Mouse (Mus musculus): ENCODE measurements around the gene Stk10.

Gene Stk10

GRCm38 (mm10) chr11:32550102-32550501, 17.0 kb downstream of the Stk10 start:
- DNase-seq (ENCODE audit: extremely low spot score): no peak

DNA sequence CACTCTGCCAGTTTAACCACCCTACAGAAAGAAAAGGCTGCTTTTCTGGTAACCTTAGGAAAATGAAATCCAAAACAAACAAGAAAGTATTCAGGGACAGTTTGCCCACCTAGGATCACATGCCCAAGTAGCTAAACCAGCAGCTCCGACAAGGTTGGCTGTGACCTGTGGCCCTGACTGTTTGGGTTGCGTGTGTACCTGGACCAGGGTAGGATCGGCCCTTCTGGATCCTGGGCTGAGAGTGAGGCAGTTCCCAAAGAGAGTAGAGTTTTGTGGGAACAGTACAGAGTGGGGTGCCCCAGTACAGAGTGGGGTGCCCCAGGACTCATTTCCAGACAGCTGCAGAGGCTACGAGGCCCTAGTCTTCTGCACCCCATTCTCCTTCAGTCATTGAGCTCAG, 18.0 kb downstream of the Stk10 start:
- DNase-seq (ENCODE audit: extremely low spot score): no peak

DNA sequence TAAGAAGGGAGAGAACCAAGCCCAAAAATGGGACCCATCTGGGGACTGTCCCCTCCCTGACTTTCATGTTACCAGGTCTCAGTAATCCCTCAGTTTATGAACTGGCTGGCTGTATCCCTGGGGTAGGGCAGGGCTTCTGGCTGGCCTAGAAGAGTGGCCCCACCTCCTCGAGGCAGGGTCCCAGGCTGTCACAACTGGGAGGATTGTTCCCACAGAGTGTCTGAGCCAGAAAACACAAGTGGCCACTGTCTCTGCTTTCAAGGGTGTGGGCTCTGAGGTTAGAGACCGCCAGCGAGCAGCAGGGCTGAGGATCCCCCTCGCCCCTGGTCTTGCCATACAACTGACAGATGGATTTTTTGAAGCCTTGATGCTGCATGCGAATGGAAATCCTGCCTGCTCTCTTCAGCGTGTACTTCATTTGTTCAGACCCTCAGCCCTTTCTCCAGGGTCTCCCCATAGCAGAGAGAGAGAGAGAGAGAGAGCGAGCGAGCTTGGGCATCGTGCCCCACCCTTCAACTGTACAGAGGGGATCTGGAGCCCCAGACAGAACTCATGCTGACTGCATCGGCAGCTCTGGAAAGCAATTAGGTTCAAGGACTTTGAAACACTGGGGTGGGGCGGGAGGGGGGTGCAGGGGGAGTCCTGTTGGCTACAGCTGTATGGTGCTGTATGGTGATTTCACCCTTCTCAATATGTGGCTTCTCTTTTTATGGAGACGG, 18.6 kb downstream of the Stk10 start:
- no peak for DNase-seq (ENCODE audit: extremely low spot score)

GRCm38 (mm10) chr11:32552401-32553090, 19.4 kb downstream of the Stk10 start:
- DNase-seq (ENCODE audit: extremely low spot score): no peak

- DNase-seq (ENCODE audit: extremely low spot score): no peak
Observed at GRCm38 (mm10) chr11:32553311-32554140, 20.4 kb downstream of the Stk10 start.

GRCm38 (mm10) chr11:32554141-32555091, 21.3 kb downstream of the Stk10 start:
- DNase-seq (ENCODE audit: extremely low spot score): no peak

GRCm38 (mm10) chr11:32555103-32555689, 22.1 kb downstream of the Stk10 start:
- no peak for DNase-seq (ENCODE audit: extremely low spot score)

DNA sequence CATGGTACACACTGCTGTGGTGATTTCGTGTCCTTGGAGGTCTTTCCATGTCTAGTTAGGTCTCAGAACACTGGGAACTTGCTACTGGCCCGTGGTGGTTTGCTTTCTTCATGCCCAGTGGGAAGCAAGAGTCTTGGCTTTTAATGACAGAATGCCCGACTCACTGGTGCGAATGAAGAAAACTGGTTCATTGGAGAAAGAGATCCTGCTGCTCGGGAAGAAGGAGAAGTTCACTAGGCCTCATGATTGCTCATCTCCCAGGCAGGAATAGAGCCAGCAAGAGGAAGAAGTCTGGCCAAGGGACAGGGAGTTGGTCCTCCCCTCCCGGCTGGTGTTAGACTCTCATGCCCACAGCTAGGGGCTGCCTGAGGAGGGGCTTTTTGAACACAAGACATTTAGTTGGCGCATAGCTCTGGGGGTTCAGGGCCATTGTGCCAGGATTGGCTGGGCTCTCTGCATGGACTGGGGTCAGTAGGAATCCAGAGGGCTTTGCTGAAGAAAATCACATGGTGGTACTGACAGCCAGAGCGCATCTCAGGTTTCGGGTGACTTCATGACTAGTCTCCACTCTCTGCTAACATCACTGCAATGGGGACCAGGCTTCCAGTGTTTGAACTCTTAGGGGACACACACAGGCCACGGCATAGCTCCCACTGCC, 23.4 kb downstream of the Stk10 start:
- no peak for DNase-seq (ENCODE audit: extremely low spot score)

DNA sequence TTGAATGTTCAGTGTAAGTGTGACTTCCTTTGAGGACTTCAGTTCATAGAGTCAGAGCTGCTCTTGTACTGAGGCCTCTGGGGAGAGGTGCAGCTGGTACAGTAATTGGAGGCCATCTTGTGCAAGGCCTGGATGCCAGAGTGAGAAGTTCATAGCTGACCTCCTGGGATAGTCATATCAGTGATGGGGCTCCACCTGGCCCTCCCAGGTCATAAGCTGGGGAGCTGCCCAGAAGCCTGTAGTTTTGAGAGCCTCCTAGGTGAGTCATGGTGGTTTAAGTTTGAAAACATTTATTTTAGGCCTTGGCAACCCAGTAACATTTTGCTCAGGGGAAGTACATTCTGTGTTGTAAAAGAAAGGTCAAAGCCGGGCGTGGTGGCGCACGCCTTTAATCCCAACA, 24.9 kb downstream of the Stk10 start:
- DNase-seq (ENCODE audit: extremely low spot score): no peak

GRCm38 (mm10) chr11:32558677-32559076, 25.6 kb downstream of the Stk10 start:
- DNase-seq (ENCODE audit: extremely low spot score): no peak

DNA sequence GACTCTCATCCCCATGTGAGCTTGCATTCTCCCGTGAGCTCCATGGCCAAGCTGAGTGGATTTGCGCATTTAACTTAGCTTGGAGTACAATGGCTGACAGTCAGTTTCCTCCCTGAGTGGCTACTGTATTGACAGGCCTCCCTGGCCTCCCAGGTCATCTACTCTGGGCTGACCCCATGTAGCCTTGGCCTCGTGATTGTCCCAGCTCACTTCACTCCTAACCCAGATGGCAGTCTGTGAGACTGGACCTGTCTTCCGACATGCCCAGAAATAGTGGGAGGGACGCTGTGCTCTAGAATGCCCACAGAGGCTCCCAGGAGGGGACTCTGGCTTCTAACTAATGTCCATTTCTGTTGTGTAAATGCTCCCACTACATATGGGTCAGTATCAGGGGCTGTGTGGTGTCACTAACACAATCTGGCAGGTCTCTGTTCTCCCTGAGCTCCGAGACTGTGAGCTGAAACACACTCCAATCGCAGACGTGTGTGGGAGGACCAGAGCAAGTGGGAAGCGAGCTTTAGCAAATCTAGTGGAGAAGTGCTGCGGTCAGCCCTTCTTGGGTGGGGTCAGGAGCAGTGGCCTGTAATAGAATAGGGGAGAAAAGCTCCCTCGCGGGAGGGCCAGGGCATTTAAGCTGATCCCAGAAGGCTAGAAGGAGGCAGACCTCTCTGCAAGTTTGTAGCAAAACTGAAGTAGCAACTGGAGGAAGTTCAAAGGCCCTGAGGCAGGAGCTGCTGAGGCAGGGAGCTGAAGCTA, 27.1 kb downstream of the Stk10 start:
- no peak for DNase-seq (ENCODE audit: extremely low spot score)

DNA sequence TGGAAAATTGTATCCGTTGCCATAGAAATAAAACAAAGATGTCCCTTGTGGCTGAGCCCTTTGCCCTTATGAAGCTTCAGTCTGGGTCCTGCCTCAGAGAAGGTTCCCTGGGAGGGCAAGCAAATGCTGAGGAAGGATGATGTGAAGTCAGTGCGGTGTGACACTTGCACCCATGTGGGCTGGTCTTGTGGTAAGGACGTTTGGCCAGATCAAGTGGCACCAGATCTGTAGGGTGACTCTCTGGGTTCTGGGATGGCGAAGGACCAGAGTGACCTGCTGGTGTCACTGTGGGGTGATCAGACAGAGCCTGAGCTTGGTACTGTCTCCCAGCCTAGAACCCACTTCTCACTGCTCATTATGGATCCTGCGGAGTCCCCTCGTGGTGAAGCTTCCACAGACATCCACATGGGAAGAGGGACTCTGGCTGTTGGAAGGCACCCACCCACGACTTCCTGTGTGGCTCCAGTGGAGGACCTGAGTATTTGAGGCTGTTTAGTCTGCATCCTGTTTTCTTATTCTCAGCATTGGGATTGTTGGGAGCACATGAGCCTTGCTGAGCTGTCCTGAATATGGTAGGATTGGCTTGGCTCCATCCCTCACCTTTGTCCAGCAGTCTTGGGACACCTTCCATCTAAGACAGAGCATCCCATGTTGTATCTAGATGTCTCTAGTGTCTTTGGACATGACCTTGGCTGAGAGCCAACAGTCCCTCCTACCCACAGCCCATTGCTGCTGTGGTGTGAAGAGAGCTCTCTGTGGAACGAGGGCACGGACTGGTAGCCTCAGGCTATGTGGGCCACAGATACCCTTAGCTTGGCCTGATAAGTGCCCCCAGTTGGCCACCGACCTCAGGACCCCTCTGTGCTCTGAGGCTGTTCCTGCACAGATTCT, 28.6 kb downstream of the Stk10 start:
- DNase-seq (ENCODE audit: extremely low spot score): no peak

- no peak for DNase-seq (ENCODE audit: extremely low spot score)
Observed at GRCm38 (mm10) chr11:32562706-32563105, 29.6 kb downstream of the Stk10 start.

DNA sequence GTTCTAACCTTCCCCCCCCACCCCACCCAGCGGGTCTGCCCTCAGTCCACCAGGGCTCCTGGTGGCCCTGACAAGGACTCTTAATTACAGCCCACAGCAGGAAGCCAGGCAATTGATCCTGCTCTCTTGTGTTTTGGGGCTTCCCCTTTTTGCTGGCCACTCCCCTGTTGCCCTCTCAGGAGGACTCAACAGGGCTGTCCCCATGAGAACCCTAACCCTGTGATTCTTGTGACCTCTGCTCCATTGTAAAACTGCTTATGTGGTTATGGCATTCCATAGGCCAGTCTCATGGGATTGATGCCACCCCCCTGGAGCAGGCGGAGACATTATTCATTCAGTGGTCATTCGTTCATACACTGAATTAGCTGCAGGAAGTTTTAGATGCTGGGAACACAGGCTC, 30.6 kb downstream of the Stk10 start:
- DNase-seq (ENCODE audit: extremely low spot score): no peak

GRCm38 (mm10) chr11:32564629-32565028, 31.5 kb downstream of the Stk10 start:
- no peak for DNase-seq (ENCODE audit: extremely low spot score)

- no peak for DNase-seq (ENCODE audit: extremely low spot score)
Observed at GRCm38 (mm10) chr11:32565088-32565487, 32.0 kb downstream of the Stk10 start.

GRCm38 (mm10) chr11:32566184-32566583, 33.1 kb downstream of the Stk10 start:
- DNase-seq (ENCODE audit: extremely low spot score): no peak

DNA sequence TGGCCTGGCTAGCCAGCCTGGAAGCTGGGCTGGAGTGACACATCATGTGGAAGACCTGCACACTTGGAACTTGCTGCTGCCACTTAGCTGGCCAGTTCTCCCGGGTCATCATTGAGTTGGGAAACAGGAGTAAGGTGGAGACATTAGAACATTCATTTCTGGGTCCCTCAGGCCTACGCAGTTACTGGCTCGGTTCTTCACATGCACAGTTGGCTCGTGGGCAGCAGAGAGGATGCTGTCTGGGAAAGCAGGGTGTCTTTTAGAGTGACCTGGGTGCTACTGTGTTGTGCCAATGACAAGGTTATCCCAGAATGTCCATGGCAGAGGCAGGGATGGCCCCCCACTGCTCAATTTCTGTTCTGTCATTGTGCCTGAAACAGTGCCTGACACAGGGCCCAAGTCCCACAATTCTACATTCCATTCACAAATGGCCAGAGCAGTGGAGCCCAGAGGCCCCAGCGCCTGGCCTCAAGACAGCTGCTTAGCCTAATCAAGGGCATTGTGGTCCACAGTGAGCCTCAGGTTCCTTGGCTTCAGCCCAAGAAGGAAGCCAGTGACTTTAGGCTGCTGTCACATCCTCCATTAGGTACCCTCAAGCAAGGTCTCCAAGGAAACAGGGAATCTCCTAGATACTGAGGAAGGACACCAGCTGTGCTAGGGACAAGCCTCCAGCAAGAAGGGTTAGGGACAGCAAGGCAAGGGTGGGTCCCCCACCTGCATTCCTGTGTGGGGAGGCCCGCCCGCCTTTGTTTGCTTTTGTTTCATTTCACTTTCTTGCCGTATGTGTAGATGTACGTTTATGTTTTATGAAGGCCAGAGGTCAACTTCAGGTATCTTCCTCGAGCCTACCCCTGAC, 34.1 kb downstream of the Stk10 start:
- DNase-seq (ENCODE audit: extremely low spot score): no peak
